Mouse (Mus musculus) limb, embryonic 12.5 days (tissue): ENCODE data around the gene D630003M21Rik. TPM values are rescaled to one million over a fixed set of nuclear protein-coding genes. Genes with fewer than 3 reads are reported as not detected.
A peak's percentile ranks its signal among the peaks of the same experiment; 100 is the strongest.

Source experiments
- ATAC-seq: fragments of 200-750 bp; cut with Nextera tagmentation; 2 replicates; pipeline ENCODE4 v1.8.0; 2017; ENCODE audit warnings: low read depth, moderate TSS enrichment; ENCODE audit not compliant: insufficient number of reproducible peaks, insufficient read depth, low FRiP score, low TSS enrichment
- H3K27ac ChIP-seq: fragments of 300-500 bp; sonication (generic); 2 replicates; pipeline ENCODE4 v1.5.1; 2016; ENCODE audit warnings: mild to moderate bottlenecking, moderate library complexity
- H3K27me3 ChIP-seq: fragments of 300-500 bp; sonication (generic); 2 replicates; pipeline ENCODE4 v1.6.1; 2016; ENCODE audit warnings: mild to moderate bottlenecking, moderate library complexity
- H3K36me3 ChIP-seq: fragments of 300-500 bp; sonication (generic); 2 replicates; pipeline ENCODE4 v1.6.1; 2016; ENCODE audit warnings: mild to moderate bottlenecking, moderate library complexity
- H3K4me1 ChIP-seq: fragments of 300-500 bp; sonication (generic); replicated peaks from 2 replicates; pipeline ENCODE4 v1.6.1; 2016
- H3K4me2 ChIP-seq: fragments of 300-500 bp; sonication (generic); 2 replicates; pipeline ENCODE4 v1.6.1; 2016; ENCODE audit warnings: mild to moderate bottlenecking, moderate library complexity
- H3K4me3 ChIP-seq: fragments of 300-500 bp; sonication (generic); replicated peaks from 2 replicates; pipeline ENCODE4 v1.5.1; 2016; ENCODE audit warnings: mild to moderate bottlenecking
- H3K9ac ChIP-seq: fragments of 300-500 bp; sonication (generic); replicated peaks from 2 replicates; pipeline ENCODE4 v1.6.1; 2016; ENCODE audit warnings: mild to moderate bottlenecking, moderate library complexity
- H3K9me3 ChIP-seq: fragments of 300-500 bp; sonication (generic); 2 replicates; pipeline ENCODE4 v1.6.1; 2016; ENCODE audit warnings: mild to moderate bottlenecking, moderate library complexity
- WGBS: fragments of 180-500 bp; shearing (Covaris S2); methylation state at CpG from one replicate; pipeline ENCODE4 v1.1.7; 2016; 5-methylcytosine and 5-hydroxymethylcytosine counted together
- polyA plus RNA-seq: library from polyadenylated mRNA; unstranded; fragments of >200 nt; fragmentation: Nextera tagmentation; extraction: Ambion mirVana; gene quantifications from 2 replicates; pipeline ENCODE4 v1.2.1, GENCODE M21; 2016

The D630003M21Rik gene
- polyA plus RNA-seq, 1 experiment from 2014 or later, result 10.2 TPM

DNA sequence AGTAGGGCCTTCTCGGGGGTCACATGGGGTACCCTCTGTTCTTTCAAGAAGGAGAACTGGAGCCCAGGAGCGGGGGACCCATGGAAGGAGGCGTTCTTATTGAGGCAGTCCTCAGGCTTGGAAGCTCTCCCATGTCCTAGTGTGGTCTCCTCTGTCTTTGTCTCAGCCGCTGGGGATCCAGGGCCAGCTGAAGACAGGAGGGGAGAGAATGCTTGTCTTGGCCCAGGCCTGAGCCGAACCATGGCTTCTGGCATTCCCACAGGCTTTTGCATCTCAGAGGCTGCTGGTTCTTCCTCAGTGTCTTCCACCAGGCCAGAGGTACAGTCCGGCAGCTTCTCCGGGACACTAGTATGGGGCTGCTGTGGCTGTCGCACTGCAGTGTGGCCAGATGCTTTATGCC is 12.5 kb downstream of the D630003M21Rik start:
- peaks cover 60% of the 10 kb centered on the region for H3K36me3 ChIP-seq
- 89% methylated on average over 8 of the region's 8 CpGs for WGBS
- no peak overlapping the region for H3K27ac ChIP-seq

GRCm38 (mm10) chr2:158215283-158216117 is 13.5 kb downstream of the D630003M21Rik start:
- Histone ChIP-seq H3K9ac (no peak overlapping the region), H3K27me3 (no peaks in the 10 kb centered on the region), H3K36me3 (peaks cover 60% of the 10 kb centered on the region), H3K9me3 (no peaks in the 10 kb centered on the region), H3K27ac (no peak overlapping the region), H3K4me1 (peaks cover 20% of the 10 kb centered on the region), H3K4me3 (no peak overlapping the region), H3K4me2 (no peak overlapping the region)
- no peak for ATAC-seq
- WGBS, result 58% methylated on average over 9 of the region's 9 CpGs

More for the DNA sequence above, 12.5 kb downstream of the D630003M21Rik start:
- Histone ChIP-seq H3K4me3 (no peak overlapping the region), H3K27me3 (no peaks in the 10 kb centered on the region), H3K4me1 (peaks cover 10% of the 10 kb centered on the region), H3K4me2 (no peak overlapping the region), H3K9me3 (no peaks in the 10 kb centered on the region), H3K9ac (no peak overlapping the region)
- ATAC-seq, result no peak

DNA sequence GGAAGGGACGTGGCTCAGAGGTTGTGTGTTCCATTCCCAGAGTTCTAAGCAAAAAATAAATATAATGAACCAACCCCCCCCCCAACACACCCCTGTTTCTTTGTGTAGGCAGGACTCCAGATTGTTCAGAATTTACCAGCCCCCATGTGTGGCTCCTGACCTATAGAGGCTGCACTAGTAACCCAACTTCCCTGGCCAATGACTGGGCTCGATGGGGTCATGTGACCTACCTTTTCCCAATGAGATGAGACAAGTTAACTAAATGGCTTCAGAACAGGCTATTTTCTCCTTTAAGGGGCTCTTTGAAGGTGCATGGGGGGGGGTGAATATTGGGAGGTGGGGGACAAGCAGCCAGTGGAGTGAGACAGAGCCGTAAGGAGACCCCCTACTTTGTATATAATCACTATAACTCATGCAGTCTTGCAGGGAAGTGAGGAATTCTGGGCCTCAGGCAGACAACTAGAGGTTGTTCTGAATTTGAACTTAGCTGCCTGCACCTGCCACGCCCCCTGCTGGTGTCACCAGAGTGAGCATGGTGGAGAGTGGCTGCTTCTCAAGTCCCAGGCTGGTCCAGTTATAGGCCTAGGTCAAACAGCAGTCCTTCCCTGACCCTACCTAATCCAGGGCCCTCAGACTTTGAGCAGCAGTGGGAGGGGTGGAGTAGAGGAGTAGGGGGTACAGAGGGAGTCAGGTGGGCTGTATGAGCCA is 17.1 kb downstream of the D630003M21Rik start:
- H3K36me3 ChIP-seq, result peaks cover 35% of the 10 kb centered on the region
- WGBS, result 62% methylated on average over 4 of the region's 4 CpGs

DNA sequence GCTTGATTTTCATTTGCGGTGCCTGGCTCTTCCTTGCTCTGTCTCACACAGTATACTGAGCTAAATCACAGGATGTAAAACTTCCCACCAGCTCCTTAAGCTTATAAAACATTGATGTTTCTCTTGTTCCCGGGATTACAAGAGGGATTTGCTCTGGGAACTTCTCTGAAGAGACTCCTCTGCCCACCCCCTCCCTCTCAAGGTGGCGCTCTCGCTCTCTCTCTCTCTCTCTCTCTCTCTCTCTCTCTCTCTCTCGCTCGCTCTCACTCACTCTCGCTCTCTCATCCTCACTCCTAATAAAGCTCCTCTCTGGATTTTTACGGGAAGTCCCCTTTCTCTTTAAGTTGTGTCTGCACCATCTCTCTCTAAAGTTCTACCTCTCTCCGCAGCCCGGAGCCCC is 18.1 kb downstream of the D630003M21Rik start:
- no peak for ATAC-seq
- 0 out of 2 replicates have a peak overlapping the region, but pooled peaks have one; percentile 1 for H3K4me3 ChIP-seq
- H3K9me3 ChIP-seq, result peaks cover 3% of the 10 kb centered on the region; the same call in 1 of the 2 replicates
- 0 out of 2 replicates have a peak overlapping the region, but pooled peaks have one; percentile 4 for H3K27ac ChIP-seq
- no peak overlapping the region for H3K9ac ChIP-seq
- H3K27me3 ChIP-seq, result no peaks in the 10 kb centered on the region
- H3K36me3 ChIP-seq, result peaks cover 26% of the 10 kb centered on the region
- H3K4me1 ChIP-seq, result peaks cover 31% of the 10 kb centered on the region
- WGBS, result 30% methylated on average over 10 of the region's 10 CpGs
- H3K4me2 ChIP-seq, result peak overlapping the region; percentile 26

More for the DNA sequence above, 17.1 kb downstream of the D630003M21Rik start:
- H3K27ac ChIP-seq, result no peak overlapping the region
- H3K4me1 ChIP-seq, result peaks cover 31% of the 10 kb centered on the region
- no peak overlapping the region for H3K9ac ChIP-seq
- H3K9me3 ChIP-seq, result peaks cover 3% of the 10 kb centered on the region; the same call in 1 of the 2 replicates
- H3K27me3 ChIP-seq, result no peaks in the 10 kb centered on the region
- H3K4me2 ChIP-seq, result peak overlapping the region; percentile 26; the same call in 1 of the 2 replicates
- H3K4me3 ChIP-seq, result no peak overlapping the region
- ATAC-seq, result no peak

GRCm38 (mm10) chr2:158210503-158210902 is 18.5 kb downstream of the D630003M21Rik start:
- H3K9ac ChIP-seq, result no peak overlapping the region
- no peak for ATAC-seq
- H3K4me2 ChIP-seq, result no peak overlapping the region
- WGBS, result 54% methylated on average over 4 of the region's 4 CpGs
- no peaks in the 10 kb centered on the region for H3K27me3 ChIP-seq
- H3K27ac ChIP-seq, result 0 out of 2 replicates have a peak overlapping the region, but pooled peaks have one; percentile 4
- no peak overlapping the region for H3K4me3 ChIP-seq
- H3K4me1 ChIP-seq, result peaks cover 30% of the 10 kb centered on the region
- peaks cover 3% of the 10 kb centered on the region; the same call in 1 of the 2 replicates for H3K9me3 ChIP-seq
- H3K36me3 ChIP-seq, result peaks cover 23% of the 10 kb centered on the region

DNA sequence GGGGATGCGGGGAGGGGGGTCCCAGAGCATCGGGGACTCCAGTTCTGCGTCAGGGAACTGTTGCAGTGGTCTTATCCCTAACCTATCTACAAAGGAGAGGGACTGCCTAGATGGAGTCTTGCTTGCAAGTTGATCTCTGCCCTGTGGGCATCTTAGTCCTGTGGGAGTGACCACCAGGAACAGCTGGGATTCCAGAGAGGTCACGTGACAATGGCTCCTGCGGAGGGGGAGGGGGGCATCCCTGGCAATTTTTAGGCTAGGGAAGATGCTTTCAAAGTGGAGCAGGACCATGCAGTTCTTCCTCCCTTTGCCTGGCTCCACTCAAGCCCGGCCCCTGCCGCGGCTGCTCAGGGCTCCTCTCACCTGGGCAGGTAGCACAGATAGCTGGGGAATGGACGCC is 19.2 kb downstream of the D630003M21Rik start:
- no peak overlapping the region for H3K27ac ChIP-seq
- WGBS, result 52% methylated on average over 9 of the region's 9 CpGs
- peaks cover 19% of the 10 kb centered on the region for H3K36me3 ChIP-seq
- H3K9ac ChIP-seq, result no peak overlapping the region
- H3K4me1 ChIP-seq, result peaks cover 26% of the 10 kb centered on the region
- H3K9me3 ChIP-seq, result peaks cover 3% of the 10 kb centered on the region; the same call in 1 of the 2 replicates
- ATAC-seq, result no peak
- H3K4me2 ChIP-seq, result no peak overlapping the region
- no peak overlapping the region for H3K4me3 ChIP-seq
- no peaks in the 10 kb centered on the region for H3K27me3 ChIP-seq

- no peak for ATAC-seq
- Histone ChIP-seq H3K36me3 (peaks cover 5% of the 10 kb centered on the region; the same call in 1 of the 2 replicates), H3K27ac (no peak overlapping the region), H3K9me3 (peaks cover 3% of the 10 kb centered on the region; the same call in 1 of the 2 replicates), H3K4me1 (peaks cover 26% of the 10 kb centered on the region), H3K27me3 (no peaks in the 10 kb centered on the region), H3K4me3 (no peak overlapping the region), H3K9ac (no peak overlapping the region), H3K4me2 (no peak overlapping the region)
- 9% methylated on average over 12 of the region's 12 CpGs for WGBS
Measured at GRCm38 (mm10) chr2:158207848-158208247, 21.2 kb downstream of the D630003M21Rik start.

GRCm38 (mm10) chr2:158204114-158204513 is 24.9 kb downstream of the D630003M21Rik start:
- H3K4me3 ChIP-seq, result no peak overlapping the region
- 0 out of 2 replicates have a peak, but pooled peaks have one; percentile 18 for ATAC-seq
- no peak overlapping the region for H3K9ac ChIP-seq
- no peaks in the 10 kb centered on the region for H3K4me1 ChIP-seq
- 8% methylated on average over 7 of the region's 7 CpGs for WGBS
- no peak overlapping the region for H3K27ac ChIP-seq
- no peaks in the 10 kb centered on the region for H3K27me3 ChIP-seq
- peaks cover 27% of the 10 kb centered on the region for H3K36me3 ChIP-seq
- no peak overlapping the region for H3K4me2 ChIP-seq
- H3K9me3 ChIP-seq, result peaks cover 3% of the 10 kb centered on the region; the same call in 1 of the 2 replicates

DNA sequence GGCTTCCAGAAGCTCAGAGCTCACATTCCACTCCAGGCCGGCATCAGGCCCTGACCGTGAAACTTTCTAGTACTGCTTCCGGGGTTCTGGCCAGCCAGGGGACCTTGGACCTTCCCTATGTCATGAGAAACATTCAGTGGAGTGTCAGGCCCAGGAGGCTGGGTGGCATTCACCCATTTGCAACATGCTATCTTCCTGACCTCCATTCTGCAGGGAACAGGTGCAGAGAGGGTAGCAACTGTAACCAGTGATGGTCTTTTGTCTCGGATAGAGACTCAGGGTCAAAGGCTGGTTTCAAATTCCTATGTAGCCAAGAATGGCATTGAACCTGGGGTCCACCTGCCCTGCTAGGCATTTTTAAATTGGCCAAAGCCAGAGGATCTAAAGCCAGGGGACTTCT is 25.3 kb downstream of the D630003M21Rik start:
- H3K4me1 ChIP-seq, result no peaks in the 10 kb centered on the region
- H3K4me2 ChIP-seq, result no peak overlapping the region
- peaks cover 2% of the 10 kb centered on the region; the same call in 1 of the 2 replicates for H3K9me3 ChIP-seq
- no peak overlapping the region for H3K27ac ChIP-seq
- H3K4me3 ChIP-seq, result no peak overlapping the region
- H3K9ac ChIP-seq, result no peak overlapping the region
- H3K27me3 ChIP-seq, result no peaks in the 10 kb centered on the region
- WGBS, result 86% methylated on average over 4 of the region's 4 CpGs
- ATAC-seq, result no peak
- H3K36me3 ChIP-seq, result peaks cover 31% of the 10 kb centered on the region

GRCm38 (mm10) chr2:158199281-158199680 is 29.7 kb downstream of the D630003M21Rik start:
- Histone ChIP-seq H3K27ac (no peak overlapping the region), H3K36me3 (peaks cover 27% of the 10 kb centered on the region), H3K27me3 (no peaks in the 10 kb centered on the region), H3K9me3 (no peaks in the 10 kb centered on the region), H3K4me1 (0 out of 2 replicates have a peak, but pooled peaks cover 4% of the 10 kb centered on the region), H3K4me2 (no peak overlapping the region), H3K4me3 (no peak overlapping the region), H3K9ac (no peak overlapping the region)
- no peak for ATAC-seq
- 46% methylated on average over 3 of the region's 3 CpGs for WGBS

DNA sequence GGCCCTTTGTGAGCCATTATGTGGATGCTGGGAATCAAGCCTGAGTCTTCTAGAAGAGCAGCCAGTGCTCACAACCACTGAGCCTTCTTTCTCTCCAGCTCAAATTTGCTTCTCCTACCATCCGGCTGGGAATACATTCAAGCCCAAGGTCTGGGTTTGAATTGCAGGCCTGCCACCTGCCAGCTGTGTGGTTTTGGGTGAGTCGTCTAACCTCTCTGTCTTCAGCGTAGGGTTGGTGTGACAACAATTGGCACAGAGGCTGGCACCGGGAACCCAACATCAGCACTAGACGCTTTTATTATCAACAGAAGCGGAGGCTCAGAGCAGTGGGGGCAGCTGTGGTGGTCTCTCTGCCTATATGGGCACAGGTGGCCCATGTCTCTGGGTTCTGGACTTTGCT is 30.2 kb downstream of the D630003M21Rik start:
- Histone ChIP-seq H3K4me3 (no peak overlapping the region), H3K9ac (no peak overlapping the region), H3K4me2 (no peak overlapping the region), H3K4me1 (peaks cover 8% of the 10 kb centered on the region; the same call in 1 of the 2 replicates), H3K27me3 (no peaks in the 10 kb centered on the region), H3K27ac (no peak overlapping the region), H3K36me3 (peaks cover 27% of the 10 kb centered on the region), H3K9me3 (no peaks in the 10 kb centered on the region)
- no peak for ATAC-seq
- WGBS, result 91% methylated on average over 6 of the region's 6 CpGs
